Mouse (Mus musculus) kidney, postnatal 10 days (tissue): ENCODE results near the gene Nap1l2.
A peak's percentile ranks its signal among the peaks of the same experiment; 100 is the strongest.
"Not testable (repeated sequence)": the region's sequence is repeated elsewhere in the genome, so short reads cannot be mapped to it uniquely, and the experiment has no call there.

Source experiments
- DNase-seq: peaks from one replicate; pipeline ENCODE4 v3.0.0; 2021; ENCODE audit warnings: mixed read lengths

The Nap1l2 gene

DNA sequence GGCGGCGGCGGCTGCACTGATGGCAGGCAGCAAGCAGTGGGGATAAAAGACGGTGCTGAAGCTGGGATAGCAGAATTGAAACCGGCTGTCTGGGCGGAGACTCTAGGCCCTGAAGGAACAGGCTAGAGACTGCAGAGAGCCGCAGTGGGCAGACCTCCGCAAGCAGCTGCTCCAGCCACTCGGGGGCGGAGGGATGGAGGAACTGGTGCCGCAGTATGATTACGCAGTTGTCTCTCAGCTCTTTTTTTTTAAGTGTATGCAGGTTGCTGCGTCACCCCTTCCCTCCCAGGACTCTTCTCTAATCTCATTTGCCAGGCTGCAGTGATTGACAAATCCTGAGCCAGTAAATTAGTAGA is at the start of gene Nap1l2:
Gene Nap1l2, minus strand, starts transcription at position 210 of the 356 bp plus-strand sequence.
- peak; percentile 29 for DNase-seq

DNA sequence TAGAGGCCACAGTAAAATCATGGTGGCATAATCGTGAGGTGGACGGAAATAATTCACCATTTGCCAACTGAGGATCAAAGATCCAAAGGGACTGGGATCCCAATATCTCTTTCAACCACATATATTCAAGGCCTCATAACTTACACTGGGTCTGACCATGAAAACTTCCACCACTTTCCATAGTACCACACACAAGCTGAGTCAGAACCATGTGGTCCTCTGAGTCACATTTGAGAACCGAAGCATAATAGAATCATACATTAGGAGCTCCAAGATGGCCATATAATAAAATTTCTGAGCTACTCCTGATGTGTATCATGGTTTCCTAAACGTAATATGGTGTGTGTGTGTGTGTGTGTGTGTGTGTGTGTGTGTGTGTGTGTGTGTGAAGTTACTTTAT is 28.8 kb upstream of the Nap1l2 start:
- DNase-seq = no peak

DNA sequence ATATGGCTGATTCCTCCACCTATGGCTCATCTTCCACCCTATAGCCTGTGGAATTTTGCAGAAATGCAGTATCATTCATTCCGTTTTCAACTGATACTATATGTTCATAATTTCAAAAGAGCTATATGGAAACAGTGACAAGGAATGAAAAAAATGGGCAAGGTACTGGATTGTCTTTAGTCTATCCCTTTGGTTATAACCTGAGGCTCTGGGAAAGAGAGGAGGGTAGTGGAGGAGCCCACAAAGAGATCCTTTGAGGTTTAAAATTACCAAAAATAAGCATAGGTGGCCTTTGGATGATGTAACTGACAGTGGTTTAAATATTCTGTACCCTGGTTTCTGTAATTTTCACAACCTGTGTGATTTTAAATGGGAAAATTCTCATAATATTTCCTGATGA is 389 bp upstream of the Nap1l2 start:
- no peak for DNase-seq

DNA sequence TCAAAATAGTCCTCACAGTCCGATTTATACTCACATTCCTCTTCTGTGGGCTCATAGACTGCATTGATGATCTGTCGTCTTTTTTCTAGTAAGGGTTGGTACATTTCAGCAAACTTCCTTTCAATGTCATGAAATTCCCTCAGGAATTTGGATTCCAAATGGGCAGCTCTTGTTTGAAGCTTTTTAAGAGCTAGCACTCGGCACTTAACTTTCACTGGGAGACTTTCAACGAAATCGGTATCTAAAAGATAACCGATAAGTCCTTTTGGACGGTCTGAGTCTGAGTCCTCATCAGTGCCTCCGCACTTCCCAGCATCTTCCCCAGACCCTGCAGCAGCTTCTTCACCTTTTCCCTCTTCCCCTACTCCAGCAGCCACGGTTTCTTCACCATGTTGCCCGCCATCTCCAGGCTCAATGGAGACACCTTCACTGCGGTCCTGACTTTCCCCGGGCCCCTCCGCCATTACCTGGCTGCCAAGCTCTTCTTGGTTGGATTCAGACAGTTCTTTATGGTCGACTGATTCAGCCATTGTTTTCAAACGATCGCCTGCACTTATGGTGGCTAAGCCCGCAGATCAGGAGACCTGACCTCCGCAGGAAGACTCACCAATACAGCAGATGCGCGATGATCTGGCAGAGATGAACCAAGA is 534 bp downstream of the Nap1l2 start:
- DNase-seq = no peak

DNA sequence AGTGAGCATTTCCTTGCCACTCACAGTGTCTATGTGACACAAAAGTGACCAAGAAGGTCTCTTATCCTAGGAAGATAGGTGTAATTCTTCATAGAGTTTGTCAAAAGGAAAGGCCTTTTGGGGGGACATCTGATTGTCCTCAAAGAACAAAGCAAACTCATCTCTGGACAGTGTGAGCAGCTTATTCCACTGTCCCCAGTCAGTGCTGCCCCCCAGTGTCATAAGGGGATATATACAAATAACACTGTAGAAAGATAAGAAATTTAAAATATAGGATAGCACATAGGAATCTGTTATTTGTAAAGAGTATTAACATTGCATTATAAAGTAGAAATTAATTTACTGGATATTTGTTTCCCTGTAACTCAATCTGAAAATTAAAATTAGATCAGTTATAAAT is 2.9 kb downstream of the Nap1l2 start:
- peak; percentile 20 for DNase-seq

DNA sequence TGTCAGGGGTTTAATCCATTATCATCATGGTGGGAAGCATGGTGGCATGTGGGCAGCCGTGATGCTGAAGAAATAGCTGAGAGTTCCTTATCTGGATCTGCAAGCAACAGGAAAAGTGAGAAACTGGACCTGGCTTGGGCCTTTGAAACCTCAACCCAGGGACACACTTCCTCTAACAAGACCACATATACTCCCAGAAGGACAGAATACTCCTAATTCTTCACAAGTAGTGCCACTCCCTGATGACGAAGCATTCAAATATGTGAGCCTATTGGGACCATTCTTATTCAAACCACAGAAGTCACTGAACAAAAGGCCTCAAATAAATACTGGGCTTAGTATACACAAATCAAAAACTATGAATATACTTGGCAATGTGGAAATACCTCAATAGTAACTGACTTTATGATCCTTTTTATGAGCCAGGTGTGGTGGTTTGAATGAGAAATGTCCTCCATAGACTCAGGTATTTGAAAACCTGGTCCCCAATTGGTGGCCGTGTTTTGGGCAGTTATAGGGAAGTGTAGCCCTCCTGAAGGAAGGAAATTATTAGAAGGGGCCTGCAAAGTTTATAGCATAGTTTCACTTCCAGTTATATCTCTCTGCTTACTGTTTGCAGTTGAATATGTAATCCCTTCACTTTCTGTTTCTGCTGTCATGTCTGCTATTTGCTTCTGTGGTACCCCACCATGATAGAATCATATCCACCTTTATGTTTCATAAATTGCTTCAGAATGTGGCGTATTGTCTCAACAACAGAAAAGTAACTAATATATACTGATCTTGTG is 6.5 kb downstream of the Nap1l2 start:
- no peak for DNase-seq

DNA sequence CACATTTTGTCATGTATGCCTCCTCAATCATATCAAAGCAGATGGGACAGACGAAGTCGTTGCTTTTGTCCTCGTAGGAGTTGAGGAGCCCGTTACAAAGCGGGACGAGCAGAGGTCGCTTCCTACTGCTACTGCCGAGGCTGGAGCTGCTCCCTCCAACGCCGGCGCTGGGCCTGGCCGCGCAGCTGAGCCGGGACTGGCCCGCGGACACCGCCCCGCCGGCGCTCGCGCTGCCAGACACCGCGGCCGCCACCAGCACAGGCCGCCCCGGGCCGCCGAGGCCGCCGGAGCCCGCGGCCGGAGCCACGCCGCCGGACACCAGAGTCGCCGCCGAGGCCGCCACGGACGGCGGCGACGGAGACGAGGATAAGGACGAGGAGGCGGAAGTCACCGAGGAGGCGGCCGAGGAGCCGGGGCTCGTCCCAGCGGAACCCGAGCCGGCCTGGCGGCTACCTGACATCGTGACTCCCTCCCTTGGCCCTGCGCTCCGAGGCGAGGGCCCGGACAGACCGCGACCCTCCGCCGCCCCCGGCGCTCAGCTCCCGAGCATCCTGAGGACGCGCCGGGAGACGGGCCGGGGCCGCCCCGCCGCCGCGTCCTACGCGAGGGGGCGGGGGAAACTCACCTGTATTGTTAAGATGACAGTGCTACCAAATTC is 21.4 kb downstream of the Nap1l2 start:
- not testable (repeated sequence) for DNase-seq

DNA sequence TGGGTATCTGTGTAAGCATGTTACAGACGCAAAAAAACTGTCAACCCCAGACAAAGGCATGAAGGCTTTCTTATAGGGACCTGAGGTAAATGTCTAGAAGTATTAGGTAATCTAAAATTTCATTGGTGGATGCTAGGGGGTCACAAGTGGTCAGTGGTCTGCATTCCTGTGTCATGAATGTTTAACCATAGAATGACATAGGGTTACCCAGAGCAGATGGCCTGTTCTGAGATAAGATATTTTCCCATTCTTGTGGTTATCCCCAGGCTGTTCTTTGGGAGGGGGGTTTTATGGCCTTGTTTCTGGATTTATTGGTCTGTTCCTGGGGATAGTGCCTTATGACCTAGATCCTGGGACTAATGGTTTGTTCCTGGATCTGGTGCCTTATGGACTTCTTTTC is 30.3 kb downstream of the Nap1l2 start:
- DNase-seq = no peak

DNA sequence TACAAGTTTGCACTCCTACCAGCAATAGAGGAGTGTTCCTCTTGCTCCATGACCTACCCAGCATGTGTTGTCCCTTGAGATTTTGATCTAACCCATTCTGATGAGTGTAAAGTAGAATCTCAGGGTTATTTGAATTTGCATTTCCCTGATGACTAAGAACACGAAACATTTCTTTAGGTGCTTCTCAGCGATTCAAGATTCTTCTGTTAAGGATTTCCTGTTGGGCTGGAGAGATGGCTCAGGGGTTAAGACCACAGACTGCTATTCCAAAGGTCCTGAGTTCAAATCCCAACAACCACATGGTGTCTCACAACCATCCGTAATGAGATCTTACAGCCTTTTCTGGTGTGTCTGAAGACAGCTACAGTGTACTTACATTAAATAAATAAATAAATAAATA is 47.9 kb downstream of the Nap1l2 start:
- DNase-seq = no peak
